27 mouse cellular contexts compared by ENCODE assay signal in genomic region chr11:87056286-87056685, GRCm38 (mm10). TPM values are rescaled to one million over a fixed set of nuclear protein-coding genes. Genes with fewer than 3 reads are reported as not detected.
DNase-seq lines count a peak whose midpoint lies in the region; ATAC-seq lines count a peak whose summit lies in the region.
"Had no signal": no experiment of that assay in that cellular context is flagged by ENCODE, and none has a peak within 500 bp of the region (broad histone marks: within the 10 kb centered on the region; RNA-seq: fewer than 3 reads in every experiment).

No protein-coding gene starts in this region.

- H3K4me1 ChIP-seq in liver, embryonic 13.5 days (replicated peaks), result peaks cover 22% of the 10 kb centered on the region
- H3K4me1 ChIP-seq in liver, embryonic 16.5 days (ENCODE audit: control insufficient read depth, low read depth, low read length), result peaks cover 11% of the 10 kb centered on the region
- H3K4me1 ChIP-seq in hindbrain, embryonic 11.5 days (replicated peaks; ENCODE audit: control insufficient read depth, insufficient read depth, low read length), result no peaks in the 10 kb centered on the region
- no peaks in the 10 kb centered on the region for H3K4me1 ChIP-seq in kidney, embryonic 15.5 days
- H3K4me1 ChIP-seq: forebrain, embryonic 10.5 days; forebrain, embryonic 13.5 days; heart, embryonic 10.5 days; heart, embryonic 13.5 days; hindbrain, embryonic 12.5 days; hindbrain, embryonic 15.5 days had no signal

- H3K4me2 ChIP-seq in liver, embryonic 13.5 days, result peak overlapping the region; percentile 41
- no peak overlapping the region for H3K4me2 ChIP-seq in liver, embryonic 16.5 days (ENCODE audit: low read depth, low read length)
- H3K4me2 ChIP-seq in hindbrain, embryonic 11.5 days (replicated peaks; ENCODE audit: low read depth, low read length), result no peak overlapping the region
- no peak overlapping the region for H3K4me2 ChIP-seq in kidney, embryonic 15.5 days
- H3K4me2 ChIP-seq: forebrain, embryonic 13.5 days; heart, embryonic 13.5 days; hindbrain, embryonic 12.5 days; hindbrain, embryonic 15.5 days had no signal

- H3K9me3 ChIP-seq in liver, embryonic 13.5 days (replicated peaks), result no peaks in the 10 kb centered on the region
- no peaks in the 10 kb centered on the region for H3K9me3 ChIP-seq in liver, embryonic 16.5 days (replicated peaks; ENCODE audit: control insufficient read depth, low read length)
- no peaks in the 10 kb centered on the region for H3K9me3 ChIP-seq in hindbrain, embryonic 11.5 days (ENCODE audit: control insufficient read depth, low read length)
- no peaks in the 10 kb centered on the region for H3K9me3 ChIP-seq in kidney, embryonic 15.5 days (replicated peaks)
- H3K9me3 ChIP-seq: forebrain, embryonic 10.5 days; forebrain, embryonic 13.5 days; heart, embryonic 10.5 days; heart, embryonic 13.5 days; hindbrain, embryonic 12.5 days; hindbrain, embryonic 15.5 days had no signal

- peak; percentile 14 for DNase-seq in liver, embryonic 13.5 days
- no peak for DNase-seq in urinary bladder, postnatal 10 days (ENCODE audit: low spot score)
- no peak for DNase-seq in hindbrain, embryonic 11.5 days (ENCODE audit: low spot score)
- no peak for DNase-seq in left cerebral cortex, postnatal 36 days (ENCODE audit: low spot score in 2 of 2)
- DNase-seq: adrenal gland, adult 2 months; adrenal gland, postnatal 14 days; cerebellum, adult 2 months; cerebellum, postnatal 10 days; cerebellum, postnatal 36 days; embryo, embryonic 11 days; gastrocnemius, postnatal 10 days; gastrocnemius, postnatal 36 days; heart, adult 2 months; heart, postnatal 14 days; heart, postnatal 4 days had no signal

- ATAC-seq in erythroblast, adult 5-6 weeks (replicated peaks; ENCODE audit: low FRiP score, poor library complexity, severe bottlenecking), result peak; percentile 47; the same call in 1 of the 2 replicates
- ATAC-seq in erythroid progenitor cell, adult 5-6 weeks (replicated peaks; ENCODE audit: low FRiP score, poor library complexity, severe bottlenecking), result peak; percentile 65
- peak; percentile 98 for ATAC-seq in liver, embryonic 13.5 days (ENCODE audit: low read depth)
- peak; percentile 81 for ATAC-seq in liver, embryonic 16.5 days (ENCODE audit: low read depth)
- no peak for ATAC-seq in hindbrain, embryonic 11.5 days (ENCODE audit: low FRiP score)
- no peak for ATAC-seq in kidney, embryonic 15.5 days (replicated peaks; ENCODE audit: low FRiP score)
- ATAC-seq: CD4-positive, CD25-positive, alpha-beta regulatory T cell, adult 4 months; forebrain, embryonic 13.5 days; forebrain, embryonic 16.5 days had no signal

- no peak overlapping the region for H3K4me3 ChIP-seq in liver, embryonic 13.5 days (replicated peaks)
- no peak overlapping the region for H3K4me3 ChIP-seq in liver, embryonic 16.5 days (ENCODE audit: low read depth, low read length)
- no peak overlapping the region for H3K4me3 ChIP-seq in hindbrain, embryonic 11.5 days (ENCODE audit: low read depth, low read length)
- no peak overlapping the region for H3K4me3 ChIP-seq in kidney, embryonic 15.5 days (replicated peaks)
- H3K4me3 ChIP-seq: forebrain, embryonic 10.5 days; forebrain, embryonic 13.5 days; heart, adult 2 months; heart, embryonic 10.5 days; heart, embryonic 13.5 days; hindbrain, embryonic 12.5 days; hindbrain, embryonic 15.5 days had no signal

- no peaks in the 10 kb centered on the region for H3K36me3 ChIP-seq in liver, embryonic 13.5 days
- H3K36me3 ChIP-seq in liver, embryonic 16.5 days (ENCODE audit: control insufficient read depth, insufficient read depth), result no peaks in the 10 kb centered on the region
- no peaks in the 10 kb centered on the region for H3K36me3 ChIP-seq in hindbrain, embryonic 11.5 days (ENCODE audit: control insufficient read depth, insufficient read depth, low read length)
- peaks cover 29% of the 10 kb centered on the region for H3K36me3 ChIP-seq in kidney, embryonic 15.5 days

- H3K27me3 ChIP-seq in liver, embryonic 13.5 days, result no peaks in the 10 kb centered on the region
- no peaks in the 10 kb centered on the region for H3K27me3 ChIP-seq in liver, embryonic 16.5 days (ENCODE audit: control insufficient read depth, insufficient read depth, low read depth, low read length)
- no peaks in the 10 kb centered on the region for H3K27me3 ChIP-seq in hindbrain, embryonic 11.5 days (ENCODE audit: control insufficient read depth, insufficient read depth, low read length)
- no peaks in the 10 kb centered on the region for H3K27me3 ChIP-seq in kidney, embryonic 15.5 days
- H3K27me3 ChIP-seq: forebrain, embryonic 13.5 days; heart, embryonic 13.5 days; hindbrain, embryonic 12.5 days; hindbrain, embryonic 15.5 days had no signal

- H3K27ac ChIP-seq in liver, embryonic 13.5 days, result peak overlapping the region; percentile 63
- H3K27ac ChIP-seq in liver, embryonic 16.5 days (ENCODE audit: low read length), result peak overlapping the region; percentile 30; the same call in 1 of the 2 replicates
- H3K27ac ChIP-seq in hindbrain, embryonic 11.5 days (ENCODE audit: low read depth, low read length), result no peak overlapping the region
- H3K27ac ChIP-seq in kidney, embryonic 15.5 days, result no peak overlapping the region
- H3K27ac ChIP-seq: forebrain, embryonic 10.5 days; forebrain, embryonic 13.5 days; heart, adult 2 months; heart, embryonic 10.5 days; heart, embryonic 13.5 days; hindbrain, embryonic 12.5 days; hindbrain, embryonic 15.5 days had no signal

- intact Hi-C loops in left cerebral cortex, postnatal 36 days (cut with DNase I), result no loop called here

- 34% methylated on average over 6 of the region's 6 CpGs for WGBS in liver, embryonic 13.5 days (ENCODE audit: insufficient replicate concordance)
- 35% methylated on average over 6 of the region's 6 CpGs for WGBS in liver, embryonic 16.5 days (ENCODE audit: insufficient replicate concordance)
- 91% methylated on average over 6 of the region's 6 CpGs for WGBS in hindbrain, embryonic 11.5 days
- WGBS in kidney, embryonic 15.5 days, result 78% methylated on average over 6 of the region's 6 CpGs

- peak overlapping the region; percentile 41; the same call in 1 of the 2 replicates for H3K9ac ChIP-seq in liver, embryonic 13.5 days
- H3K9ac ChIP-seq in liver, embryonic 16.5 days (ENCODE audit: low read depth, low read length), result no peak overlapping the region
- H3K9ac ChIP-seq in hindbrain, embryonic 11.5 days (ENCODE audit: low read depth, low read length), result no peak overlapping the region
- H3K9ac ChIP-seq in kidney, embryonic 15.5 days, result no peak overlapping the region
- H3K9ac ChIP-seq: forebrain, embryonic 13.5 days; heart, embryonic 13.5 days; hindbrain, embryonic 12.5 days; hindbrain, embryonic 15.5 days had no signal

RNA-seq across cellular contexts. Expression of gene Gdpd1, which starts 17.6 kb away (rescaled TPM):
- total RNA-seq in erythroblast, adult 5-6 weeks (2015; ENCODE audit: low replicate concordance), result 1.2 TPM in 1 of 2 replicates, not detected in the other
- 1.3 TPM in 1 of 2 replicates, not detected in the other for total RNA-seq in erythroblast, adult 5-6 weeks (2017; ENCODE audit: low replicate concordance)
- total RNA-seq in erythroid progenitor cell, adult 5-6 weeks (2015; ENCODE audit: low replicate concordance), result 5.0 and 8.4 TPM in 2 replicates
- 3.3 and 5.7 TPM in 2 replicates for total RNA-seq in erythroid progenitor cell, adult 5-6 weeks (2017; ENCODE audit: low replicate concordance)
- 5.7 and 6.9 TPM in 2 replicates for polyA plus RNA-seq in liver, embryonic 13.5 days (2015; fragmentation: Nextera tagmentation; extraction: Ambion mirVana)
- polyA plus RNA-seq in liver, embryonic 16.5 days (2015; fragmentation: Nextera tagmentation; extraction: Ambion mirVana), result 4.7 and 5.2 TPM in 2 replicates
- polyA plus RNA-seq in hindbrain, embryonic 11.5 days (2014; fragmentation: Nextera tagmentation; extraction: Ambion mirVana), result 99.1 and 114 TPM in 2 replicates
- polyA plus RNA-seq in kidney, embryonic 15.5 days (2015; fragmentation: Nextera tagmentation; extraction: Ambion mirVana), result 24.2 and 25.6 TPM in 2 replicates
- 10 to 100 TPM; 41.9 to 44.7 TPM for total RNA-seq in left cerebral cortex, postnatal 36 days (2021)

RNA-seq across cellular contexts. Expression of gene Smg8, which starts 30.3 kb away (rescaled TPM):
- 3.3 and 5.2 TPM in 2 replicates for total RNA-seq in erythroblast, adult 5-6 weeks (2015; ENCODE audit: low replicate concordance)
- total RNA-seq in erythroblast, adult 5-6 weeks (2017; ENCODE audit: low replicate concordance), result 4.1 and 5.4 TPM in 2 replicates
- total RNA-seq in erythroid progenitor cell, adult 5-6 weeks (2015; ENCODE audit: low replicate concordance), result 2.2 and 3.4 TPM in 2 replicates
- 5.8 and 6.2 TPM in 2 replicates for total RNA-seq in erythroid progenitor cell, adult 5-6 weeks (2017; ENCODE audit: low replicate concordance)
- polyA plus RNA-seq in liver, embryonic 13.5 days (2015; fragmentation: Nextera tagmentation; extraction: Ambion mirVana), result 9.0 and 10.9 TPM in 2 replicates
- 6.7 and 7.2 TPM in 2 replicates for polyA plus RNA-seq in liver, embryonic 16.5 days (2015; fragmentation: Nextera tagmentation; extraction: Ambion mirVana)
- polyA plus RNA-seq in hindbrain, embryonic 11.5 days (2014; fragmentation: Nextera tagmentation; extraction: Ambion mirVana), result 25.9 and 29.8 TPM in 2 replicates
- 21.2 and 22.1 TPM in 2 replicates for polyA plus RNA-seq in kidney, embryonic 15.5 days (2015; fragmentation: Nextera tagmentation; extraction: Ambion mirVana)
- 10 to 100 TPM; 16.0 TPM for total RNA-seq in left cerebral cortex, postnatal 36 days (2021)

RNA-seq across cellular contexts. Expression of gene Prr11, which starts 52.2 kb away (rescaled TPM):
- 19.2 and 25.0 TPM in 2 replicates for total RNA-seq in erythroblast, adult 5-6 weeks (2015; ENCODE audit: low replicate concordance)
- total RNA-seq in erythroblast, adult 5-6 weeks (2017; ENCODE audit: low replicate concordance), result 6.6 and 8.8 TPM in 2 replicates
- 145 and 169 TPM in 2 replicates for total RNA-seq in erythroid progenitor cell, adult 5-6 weeks (2015; ENCODE audit: low replicate concordance)
- total RNA-seq in erythroid progenitor cell, adult 5-6 weeks (2017; ENCODE audit: low replicate concordance), result 74.4 and 95.3 TPM in 2 replicates
- polyA plus RNA-seq in liver, embryonic 13.5 days (2015; fragmentation: Nextera tagmentation; extraction: Ambion mirVana), result 4.6 and 6.7 TPM in 2 replicates
- polyA plus RNA-seq in liver, embryonic 16.5 days (2015; fragmentation: Nextera tagmentation; extraction: Ambion mirVana), result 4.7 and 5.4 TPM in 2 replicates
- polyA plus RNA-seq in hindbrain, embryonic 11.5 days (2014; fragmentation: Nextera tagmentation; extraction: Ambion mirVana), result 19.6 and 22.6 TPM in 2 replicates
- polyA plus RNA-seq in kidney, embryonic 15.5 days (2015; fragmentation: Nextera tagmentation; extraction: Ambion mirVana), result 12.1 and 12.3 TPM in 2 replicates
- under 1 TPM; 0.42 to 0.45 TPM for total RNA-seq in left cerebral cortex, postnatal 36 days (2021)

RNA-seq across cellular contexts. Expression of gene Ska2, which starts 52.7 kb away (rescaled TPM):
- total RNA-seq in erythroblast, adult 5-6 weeks (2015; ENCODE audit: low replicate concordance), result 24.5 and 36.1 TPM in 2 replicates
- 14.1 and 19.8 TPM in 2 replicates for total RNA-seq in erythroblast, adult 5-6 weeks (2017; ENCODE audit: low replicate concordance)
- total RNA-seq in erythroid progenitor cell, adult 5-6 weeks (2015; ENCODE audit: low replicate concordance), result 148 and 181 TPM in 2 replicates
- 114 and 145 TPM in 2 replicates for total RNA-seq in erythroid progenitor cell, adult 5-6 weeks (2017; ENCODE audit: low replicate concordance)
- 26.8 and 36.6 TPM in 2 replicates for polyA plus RNA-seq in liver, embryonic 13.5 days (2015; fragmentation: Nextera tagmentation; extraction: Ambion mirVana)
- 20.6 and 25.6 TPM in 2 replicates for polyA plus RNA-seq in liver, embryonic 16.5 days (2015; fragmentation: Nextera tagmentation; extraction: Ambion mirVana)
- polyA plus RNA-seq in hindbrain, embryonic 11.5 days (2014; fragmentation: Nextera tagmentation; extraction: Ambion mirVana), result 95.8 and 101 TPM in 2 replicates
- 61.0 and 66.0 TPM in 2 replicates for polyA plus RNA-seq in kidney, embryonic 15.5 days (2015; fragmentation: Nextera tagmentation; extraction: Ambion mirVana)
- total RNA-seq in left cerebral cortex, postnatal 36 days (2021), result 10 to 100 TPM; 12.2 to 13.2 TPM

Comparison
In these comparisons a context has a peak if more than half of its experiments do, and no peak if none do; other contexts are left out.
1. ATAC-seq: peak in erythroblast, adult 5-6 weeks (single experiment), erythroid progenitor cell, adult 5-6 weeks (single experiment), liver, embryonic 13.5 days (single experiment) and liver, embryonic 16.5 days (single experiment); none in hindbrain, embryonic 11.5 days (single experiment) and kidney, embryonic 15.5 days (single experiment).
2. H3K27ac ChIP-seq: peak in liver, embryonic 13.5 days (single experiment) and liver, embryonic 16.5 days (single experiment); none in hindbrain, embryonic 11.5 days (single experiment) and kidney, embryonic 15.5 days (single experiment).